Mouse (Mus musculus) B cell, adult 2 months (primary cell): ENCODE measurements at regions not wholly inside any gene's neighbourhood (a gene's known extent, or its start where the extent isn't known, plus 50 kb on each side); places are given as distances from the start of the nearest gene placed in this dataset.

Source experiments
- DNase-seq, 2 experiments: peaks; one replicate each; pipeline ENCODE4 v3.0.0; 2022

DNA sequence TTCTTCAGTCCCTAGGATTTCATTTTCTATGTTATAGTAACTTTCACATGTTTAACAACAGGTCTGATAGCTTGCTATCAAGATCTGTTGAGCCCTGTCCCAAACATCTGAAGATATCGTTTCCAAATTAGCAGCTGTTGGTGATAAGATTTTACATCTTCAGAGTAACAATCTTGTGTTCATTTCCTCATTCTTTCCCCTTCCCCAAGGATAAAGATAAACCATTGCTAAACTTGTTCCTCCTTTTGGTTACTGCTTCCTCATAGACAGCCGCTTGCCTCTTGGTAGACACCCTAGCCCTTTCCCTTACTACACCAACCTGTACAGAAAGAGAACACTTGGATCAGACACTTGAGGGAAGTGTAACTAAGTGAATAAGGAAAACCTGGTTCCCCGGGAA, 58.6 kb downstream of the Kcnrg start:
- no peak for DNase-seq

DNA sequence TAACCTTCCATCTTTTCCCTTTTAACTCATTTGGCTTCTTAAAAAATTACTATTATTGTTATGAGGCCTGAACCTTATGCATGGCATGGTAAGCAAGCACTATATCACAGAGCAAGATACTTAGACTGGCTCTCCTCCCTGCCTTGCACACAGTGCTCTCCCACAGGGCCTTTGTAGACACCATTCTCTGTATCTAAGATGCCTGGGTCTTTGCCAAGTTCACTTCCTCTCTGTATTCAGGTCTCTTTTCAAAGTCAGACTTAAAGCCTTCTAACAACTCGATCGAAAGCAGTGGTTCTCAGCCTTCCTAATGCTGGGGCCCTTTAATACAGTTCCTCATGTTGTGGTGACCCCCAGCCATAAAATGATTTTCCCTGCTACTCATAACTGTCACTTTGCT, 65.9 kb downstream of the Kcnrg start:
- no peak for DNase-seq

DNA sequence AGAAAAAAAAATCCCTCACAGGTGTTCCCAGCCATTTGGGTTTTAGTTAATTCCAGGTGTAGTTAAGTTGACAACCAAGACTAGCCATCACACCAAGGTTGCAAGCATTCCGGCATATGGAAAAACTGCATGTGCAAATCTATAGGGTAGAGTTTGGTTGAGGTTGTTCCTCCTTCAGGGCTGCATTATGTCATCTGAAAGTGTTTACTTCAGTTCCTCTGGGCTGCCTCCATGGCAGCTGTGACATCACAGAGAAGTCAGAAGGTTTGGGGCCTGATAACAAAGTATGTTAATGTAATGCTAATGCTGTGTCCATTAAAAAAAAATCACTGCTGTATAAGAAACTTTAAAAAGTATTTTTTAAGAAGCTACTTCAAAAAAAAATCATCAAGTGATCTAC, 70.8 kb downstream of the Kcnrg start:
- DNase-seq, result no peak

DNA sequence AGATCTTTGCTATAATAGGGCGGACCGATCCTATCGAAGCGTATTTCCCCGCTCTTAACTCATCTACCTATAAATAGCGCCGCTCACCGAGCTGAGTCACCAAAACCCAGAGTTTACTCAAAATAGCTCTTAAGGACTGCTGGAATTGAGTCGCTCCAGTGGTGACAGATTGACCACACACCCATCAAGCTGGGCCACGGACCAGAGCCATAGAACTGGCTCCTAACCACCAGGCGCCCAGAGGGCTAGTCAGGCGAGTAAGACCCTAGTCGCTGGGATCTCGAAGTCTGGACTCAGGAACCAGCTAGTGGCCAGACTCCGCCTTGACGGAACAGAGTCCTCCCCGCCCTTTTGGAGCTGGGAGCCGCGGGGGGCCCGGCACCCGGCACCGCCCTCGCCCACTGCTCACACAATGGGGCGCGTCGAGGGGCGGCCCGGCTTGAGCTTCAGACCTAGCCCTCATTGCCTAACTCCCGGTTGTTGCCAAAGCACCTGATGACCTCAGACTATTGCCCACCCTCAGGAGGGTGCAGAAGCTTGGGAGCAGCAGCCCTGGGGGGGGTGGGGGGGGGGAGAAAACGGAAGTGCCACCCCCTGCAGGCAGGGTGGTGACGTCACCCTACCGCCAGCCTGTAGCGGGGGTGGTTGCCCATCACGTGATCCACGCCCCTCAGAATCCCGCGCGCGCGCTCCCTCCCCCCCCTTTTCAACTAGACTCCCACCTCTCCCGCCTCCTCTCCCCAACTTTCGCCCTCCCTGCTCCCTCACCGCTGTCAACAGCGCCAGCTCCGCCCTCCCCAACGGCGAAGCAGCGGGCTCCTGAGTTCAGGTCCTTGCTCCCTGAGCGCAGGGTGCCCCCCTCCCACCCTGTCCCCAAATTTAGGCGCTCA, 73.8 kb downstream of the Kcnrg start:
- peak; percentile 83 to 84 for DNase-seq

DNA sequence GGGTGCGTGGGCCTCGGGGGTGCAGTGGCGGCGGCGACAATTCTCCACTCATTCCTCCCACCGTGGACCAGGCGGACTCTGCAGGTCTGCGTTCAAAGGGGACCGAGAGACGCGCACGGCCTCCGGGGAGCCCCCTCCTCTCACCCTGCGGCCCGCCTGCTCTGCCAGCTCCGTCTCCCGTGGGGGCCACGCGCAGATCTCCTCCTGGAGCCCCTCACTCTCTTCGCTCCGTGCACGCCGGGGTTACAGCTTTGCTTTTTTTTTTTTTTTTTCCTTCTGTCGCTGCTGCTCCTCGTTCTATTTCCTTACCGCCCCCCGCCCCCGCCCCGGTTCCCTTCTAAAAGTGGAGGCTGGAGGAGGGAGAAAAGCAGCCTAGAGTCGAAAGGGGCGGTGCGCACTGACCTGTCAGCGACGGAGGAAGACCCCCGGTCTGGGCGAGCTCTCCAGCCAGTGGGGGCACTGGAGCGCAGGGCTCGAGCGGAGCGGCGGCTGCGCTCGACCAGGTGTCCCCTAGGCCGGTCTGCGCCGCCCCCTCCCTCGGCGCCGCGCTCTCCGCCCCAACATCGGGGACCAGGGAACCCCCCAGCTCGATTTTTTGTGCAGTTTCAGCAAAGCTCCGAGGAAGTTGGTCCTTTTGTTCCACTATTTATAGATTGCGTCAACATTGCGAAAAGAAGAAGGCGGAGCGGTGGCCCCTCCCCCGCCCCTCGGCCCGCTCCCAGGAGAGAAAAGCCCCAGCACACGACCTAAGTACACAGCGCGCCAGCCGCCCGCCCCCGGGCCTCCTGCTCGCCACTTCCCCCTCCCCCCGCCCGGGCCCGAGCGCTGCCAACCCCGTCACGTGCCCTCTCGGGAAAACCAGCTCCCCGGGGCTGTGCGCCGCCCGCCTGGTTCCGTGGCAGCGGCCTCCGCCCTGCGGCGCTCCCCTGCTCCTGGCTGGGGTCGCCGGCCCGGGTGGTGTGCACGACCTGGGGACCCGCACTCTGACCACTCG, 74.7 kb downstream of the Kcnrg start:
- peak; percentile 87 to 89 for DNase-seq

DNA sequence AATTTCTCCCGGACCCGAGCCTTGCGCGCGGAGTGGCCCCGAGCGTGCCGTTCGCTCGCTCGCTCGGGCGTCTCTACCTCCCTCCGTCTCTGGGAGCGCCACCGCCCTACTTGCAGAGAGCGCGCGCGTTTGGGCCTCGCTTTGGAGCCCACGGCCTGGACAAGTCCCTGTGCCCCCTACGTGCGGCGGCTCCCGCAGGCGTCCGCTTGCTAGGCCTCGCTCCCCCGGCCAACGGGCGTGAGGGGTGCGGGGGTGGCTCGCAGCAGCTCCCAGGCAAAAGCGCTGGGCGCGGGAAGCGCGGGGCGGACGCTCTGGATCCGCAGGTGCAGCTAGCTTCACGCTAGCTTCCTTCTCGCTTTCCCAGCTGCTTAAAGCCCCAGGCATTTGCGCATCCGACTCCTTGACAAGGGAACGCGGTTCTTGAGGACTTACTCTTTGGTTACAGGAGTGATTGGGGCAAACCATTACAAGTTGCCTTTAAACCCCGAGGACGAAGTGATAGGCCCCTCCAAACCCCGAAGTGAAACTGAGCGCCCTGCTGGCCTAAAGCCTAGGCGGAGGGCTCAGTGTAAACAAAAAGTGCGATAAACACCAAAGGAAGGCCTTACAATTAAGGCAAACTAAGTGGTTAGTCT, 75.6 kb downstream of the Kcnrg start:
- peak; percentile 71 to 73 for DNase-seq

DNA sequence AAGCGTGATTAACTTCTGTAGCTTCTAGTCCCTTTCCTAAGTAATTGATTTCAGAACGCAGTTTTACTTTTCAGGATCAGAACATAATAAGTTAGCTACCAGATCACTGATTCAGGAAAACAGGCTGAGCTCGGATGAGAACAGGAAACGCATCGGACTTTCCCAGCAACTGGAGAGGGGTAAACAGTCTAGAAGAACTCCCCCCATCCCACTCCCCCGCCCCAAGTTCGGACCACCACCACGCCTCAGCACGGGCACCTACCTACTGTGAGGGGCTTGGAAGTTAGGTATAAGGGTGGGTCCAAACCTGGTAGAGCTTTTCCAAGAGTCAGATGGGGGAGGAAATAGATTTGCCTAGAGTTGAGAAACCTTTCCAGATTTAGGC, 76.1 kb downstream of the Kcnrg start:
- DNase-seq, result peak; percentile 27 to 32

DNA sequence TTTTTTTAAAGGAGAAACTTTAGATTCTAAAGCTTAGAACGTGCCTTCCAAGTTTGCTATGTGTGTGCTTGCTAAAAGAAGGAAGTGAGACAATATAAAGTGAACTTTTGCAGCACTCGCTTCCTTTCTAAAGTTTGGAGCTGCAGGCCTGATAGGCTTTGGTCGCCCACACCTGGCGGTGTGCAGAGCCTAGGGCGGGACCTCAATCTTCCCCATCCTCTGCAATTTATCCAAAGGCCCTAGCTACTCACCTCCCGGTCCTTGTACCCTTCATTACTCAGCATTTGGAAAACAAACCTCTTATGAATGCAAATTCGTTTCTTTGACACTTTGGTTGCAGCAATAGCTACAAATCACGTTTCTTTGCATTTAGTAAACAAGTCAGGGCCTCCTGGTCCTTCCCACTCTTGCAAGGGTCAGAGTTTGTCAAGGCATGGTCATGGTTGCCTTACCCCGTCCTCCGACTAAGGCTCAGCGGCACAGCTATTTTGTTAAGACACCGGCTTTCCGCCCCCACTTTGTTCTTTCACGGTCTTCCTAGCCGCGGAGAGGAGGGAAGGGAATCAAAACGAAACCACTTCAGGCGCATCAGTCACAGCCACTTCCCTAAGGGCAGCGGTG, 76.6 kb downstream of the Kcnrg start:
- DNase-seq, result peak; percentile 54 to 55

DNA sequence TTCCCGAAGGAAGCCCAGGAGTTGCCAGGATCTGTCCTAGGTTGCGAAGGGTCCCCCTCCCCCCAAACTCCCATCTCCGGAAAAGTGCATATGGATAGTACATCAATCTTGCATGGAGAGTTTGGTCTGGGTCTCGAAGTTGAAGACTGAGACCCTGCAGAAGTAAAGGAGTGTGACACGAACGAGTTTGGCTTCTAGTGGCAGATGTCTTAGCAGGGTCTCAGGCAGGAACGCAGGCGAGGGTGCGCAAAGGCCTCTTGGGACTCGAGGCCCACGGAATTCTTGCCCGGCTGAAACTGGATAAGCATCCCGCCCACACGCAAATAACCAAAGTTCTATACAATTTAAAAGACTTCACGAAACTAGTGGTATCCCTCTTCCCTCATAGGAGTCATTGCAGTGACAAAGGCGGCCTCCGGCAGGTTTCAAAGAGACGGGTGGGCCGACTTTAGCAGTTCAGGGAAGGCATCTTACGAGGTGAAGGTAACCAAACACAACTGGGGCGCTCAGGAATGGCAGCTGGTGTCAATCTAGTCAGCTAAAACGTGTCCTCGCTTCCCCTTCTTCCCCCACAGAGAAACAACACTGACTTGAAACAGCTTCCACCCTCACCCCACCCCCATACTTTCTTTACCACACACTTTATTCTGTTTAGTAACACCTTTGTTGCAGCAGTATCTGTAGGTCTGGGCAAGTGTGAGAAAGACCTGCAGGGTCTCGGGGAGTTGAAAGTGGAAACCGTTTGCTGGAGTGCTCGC, 77.4 kb downstream of the Kcnrg start:
- DNase-seq, result peak; percentile 51 to 52

DNA sequence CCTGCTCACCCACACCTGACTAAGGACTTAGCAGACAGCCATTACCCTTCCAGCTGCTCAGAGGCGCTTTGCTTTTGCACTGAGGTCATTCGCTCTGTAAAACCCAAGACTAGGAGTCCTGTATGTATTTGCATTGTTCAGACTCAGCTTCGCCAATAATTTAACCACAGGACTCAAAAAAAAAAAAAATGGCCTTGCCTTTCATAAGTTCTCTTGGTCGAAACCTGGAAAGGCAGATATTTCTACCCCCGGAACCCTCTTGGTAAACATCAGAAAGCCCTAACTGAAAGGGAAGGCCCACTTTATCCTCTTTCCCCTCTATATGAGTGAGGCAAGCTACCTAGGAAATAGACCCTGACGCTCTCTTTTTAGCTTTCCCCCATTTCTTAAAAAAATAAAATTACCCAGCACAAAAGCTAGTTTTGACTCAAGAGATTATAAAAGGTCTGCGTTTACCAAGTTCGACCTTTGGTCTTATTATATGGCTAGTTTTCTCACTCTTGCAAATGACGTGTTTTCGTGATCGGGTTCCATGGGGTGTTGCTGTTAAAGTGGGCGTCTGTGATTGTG, 78.1 kb downstream of the Kcnrg start:
- no peak for DNase-seq

DNA sequence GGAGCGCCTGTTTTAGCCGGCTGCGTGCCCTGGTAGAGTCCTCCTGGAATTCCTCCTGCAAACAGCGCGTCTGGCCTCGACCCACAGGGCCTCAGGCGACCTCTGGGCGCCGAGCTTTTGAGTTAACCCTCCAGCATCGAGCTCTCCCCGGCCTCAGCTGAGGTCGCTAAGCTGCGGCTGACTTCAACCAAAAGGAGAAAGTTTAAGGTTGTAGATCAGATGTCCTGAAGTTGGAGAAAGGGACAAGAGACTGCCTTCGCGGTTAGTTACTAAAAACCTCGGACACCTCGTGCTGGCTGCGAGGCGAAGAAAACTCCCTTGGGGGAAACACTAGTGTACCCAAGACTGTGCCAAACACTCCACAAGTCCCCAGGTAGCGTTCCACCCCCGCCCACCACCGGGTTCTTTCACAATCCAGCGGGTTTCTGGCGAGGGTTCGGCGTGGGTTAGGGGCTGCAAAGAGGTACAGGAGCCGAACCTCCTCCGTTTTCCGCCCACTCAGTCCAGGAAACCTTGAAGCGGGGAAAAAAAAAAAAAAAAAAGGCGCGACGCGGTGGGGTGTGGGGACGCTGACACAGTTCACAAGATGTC, 78.9 kb downstream of the Kcnrg start:
- peak; percentile 38 to 45 for DNase-seq

DNA sequence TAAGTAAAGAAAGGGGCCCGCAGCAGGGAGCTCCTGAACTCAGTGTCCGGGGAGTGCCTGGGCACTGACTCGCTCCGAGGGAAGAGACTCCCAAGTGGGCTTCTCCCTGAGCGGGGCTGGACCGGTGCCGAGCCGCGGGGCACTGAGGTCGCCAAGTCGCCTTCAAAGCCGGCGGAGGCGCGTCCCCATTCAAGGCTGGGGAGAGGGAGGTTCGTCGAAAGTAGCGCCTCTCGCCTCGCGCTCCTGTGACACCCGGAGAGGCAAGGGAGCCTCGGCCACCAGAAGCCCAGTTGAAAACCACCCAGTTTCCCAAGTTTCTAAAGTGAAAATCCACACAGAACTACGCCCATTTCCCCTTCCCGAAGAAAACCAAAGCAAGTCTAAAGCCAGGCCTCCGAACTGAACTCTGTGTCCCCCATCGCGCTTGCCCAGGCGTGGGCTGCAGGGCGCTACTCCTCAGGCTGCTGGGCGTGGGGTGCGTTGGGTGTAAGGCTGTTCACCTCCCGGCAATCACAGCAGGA, 79.6 kb downstream of the Kcnrg start:
- peak; percentile 50 to 57 for DNase-seq

DNA sequence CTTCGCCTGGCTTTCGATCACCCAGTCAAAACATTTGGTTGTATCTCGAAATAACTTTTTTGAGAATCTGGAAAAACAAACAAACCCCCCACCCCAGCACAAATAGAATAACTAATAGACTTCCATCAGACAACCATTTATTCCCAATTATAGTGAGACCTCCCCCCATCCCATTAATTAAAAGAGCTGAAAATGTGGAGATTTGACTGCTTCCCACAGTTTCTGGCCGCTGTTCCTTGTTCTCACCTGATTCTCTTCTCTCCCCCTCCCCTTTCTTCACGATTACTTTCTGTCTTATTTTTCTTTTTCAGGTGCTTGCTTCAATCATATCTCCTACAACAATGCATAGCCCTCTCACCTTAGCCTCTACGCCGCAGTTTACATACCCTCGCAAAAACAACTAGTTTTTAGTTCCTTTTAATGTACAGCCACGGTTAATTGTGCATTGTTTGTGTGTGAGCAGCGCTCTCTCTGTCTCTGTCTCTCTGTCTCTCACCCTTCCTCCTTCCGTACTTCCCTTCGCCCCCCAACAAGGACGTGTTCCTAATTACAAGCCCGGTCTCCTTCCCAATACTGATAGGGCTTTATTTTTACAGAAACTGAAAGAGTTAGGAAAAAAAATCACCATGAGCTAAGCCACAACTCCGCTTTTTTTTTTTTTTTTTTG, 80.2 kb downstream of the Kcnrg start:
- peak; percentile 30 to 42 for DNase-seq

DNA sequence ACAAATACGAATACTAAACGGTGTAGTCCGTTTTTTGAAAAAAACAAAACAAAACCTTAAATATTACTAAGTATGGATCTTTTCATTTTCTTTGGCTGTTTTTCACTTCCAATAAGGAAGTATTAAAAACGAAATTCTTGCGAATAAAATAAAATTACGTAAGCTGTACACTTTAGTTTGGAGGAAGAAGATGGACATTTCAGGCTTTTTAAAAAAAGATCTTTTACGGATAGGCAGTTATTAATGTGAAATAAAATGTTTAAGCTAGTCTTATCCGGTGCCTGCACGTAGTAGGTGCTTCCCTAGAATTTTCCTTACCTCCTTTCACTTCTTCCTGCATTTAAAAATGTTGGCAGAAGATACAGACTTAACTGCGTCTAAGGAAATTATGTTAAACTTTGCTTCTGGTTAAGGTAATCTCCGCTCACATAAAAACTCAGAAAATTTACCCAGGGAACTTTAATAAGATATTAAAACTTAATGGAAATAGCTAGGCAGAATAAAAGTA, 80.8 kb downstream of the Kcnrg start:
- no peak for DNase-seq

DNA sequence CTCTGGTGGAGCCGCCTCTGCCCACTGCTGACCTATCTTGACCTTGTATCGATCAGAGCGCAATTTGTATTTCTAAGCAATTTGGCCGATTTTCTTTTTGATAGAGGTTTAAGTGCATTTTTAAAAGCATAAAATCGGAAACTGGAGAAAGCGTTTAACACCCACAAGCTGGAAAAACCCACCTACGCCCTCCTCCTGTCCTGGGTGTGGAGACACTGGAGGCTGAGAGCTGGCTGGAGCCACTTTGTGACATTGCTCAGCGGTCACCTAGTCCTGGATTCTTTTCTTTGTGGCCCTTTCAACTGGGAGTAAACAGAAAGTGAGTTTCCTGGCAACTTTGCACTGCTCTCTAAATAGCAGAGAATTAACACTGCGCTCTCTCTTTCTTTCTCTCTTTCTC, 81.4 kb downstream of the Kcnrg start:
- peak; percentile 38 to 52 for DNase-seq

DNA sequence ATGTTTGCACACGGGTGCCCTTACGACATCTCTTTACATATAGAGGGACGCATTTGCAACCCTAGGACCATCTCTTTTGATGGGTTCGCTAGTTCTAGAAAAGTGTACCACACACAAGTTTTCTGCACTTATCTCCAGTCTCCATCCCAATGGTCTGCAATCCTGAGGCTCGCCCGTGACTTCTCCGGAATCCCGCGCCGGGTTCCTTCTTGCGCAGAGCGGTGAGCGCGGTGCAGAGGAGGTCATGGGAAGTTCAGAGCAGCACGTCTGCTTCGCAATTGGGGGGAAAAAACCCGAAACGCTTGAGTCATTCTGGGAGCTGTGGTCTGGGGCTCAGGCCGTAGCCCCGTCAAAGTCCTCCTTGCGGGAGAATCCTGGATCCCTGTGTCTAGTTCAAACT, 82.0 kb downstream of the Kcnrg start:
- DNase-seq, result peak; percentile 39 to 50

DNA sequence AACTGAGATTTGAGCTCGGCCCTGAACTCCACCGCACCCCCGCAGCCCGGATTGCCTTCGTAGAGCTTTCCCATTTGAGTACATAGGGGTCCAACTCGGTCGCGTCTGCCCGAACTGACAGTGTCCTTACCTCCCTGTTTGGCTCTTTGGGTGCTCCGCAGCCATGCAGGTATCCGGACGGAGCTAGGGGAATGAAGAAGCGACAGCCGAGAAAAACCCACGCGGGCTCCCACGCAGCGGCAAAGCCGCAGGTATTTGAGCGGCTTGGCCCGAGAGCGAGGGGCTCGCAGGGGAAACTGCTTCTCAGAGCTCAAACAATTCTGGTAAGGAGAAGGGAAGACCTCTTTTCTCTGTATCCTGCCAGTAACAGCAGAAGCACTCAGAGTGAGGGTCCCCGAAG, 82.5 kb downstream of the Kcnrg start:
- DNase-seq, result no peak

DNA sequence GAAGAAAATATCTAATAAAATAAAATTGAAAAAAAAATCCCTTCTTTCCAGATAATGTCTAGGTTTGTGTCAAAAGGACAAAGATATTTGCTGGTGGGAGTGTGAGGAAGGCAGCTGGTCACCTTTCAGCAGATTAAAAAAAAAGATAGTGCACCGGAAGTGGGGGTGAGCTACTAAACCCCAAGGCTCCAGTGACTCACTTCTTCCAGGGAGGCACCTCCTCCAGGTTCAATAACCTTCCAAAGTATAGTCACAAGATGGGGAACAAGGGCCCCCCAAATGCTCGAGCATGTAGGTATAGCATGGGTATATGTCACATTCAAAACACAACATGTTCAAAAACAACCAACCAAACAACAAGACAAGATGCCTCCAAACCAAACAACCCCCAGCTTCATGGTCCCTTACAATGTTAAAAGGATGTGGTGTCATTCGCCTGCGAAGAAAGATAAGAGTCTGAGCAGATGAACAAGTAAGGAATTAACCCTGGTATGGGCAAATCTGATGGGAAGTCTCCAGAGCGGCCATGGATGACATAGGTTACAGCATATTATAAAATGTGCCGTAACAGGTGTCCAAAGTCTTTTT, 84.6 kb downstream of the Kcnrg start:
- DNase-seq, result no peak

DNA sequence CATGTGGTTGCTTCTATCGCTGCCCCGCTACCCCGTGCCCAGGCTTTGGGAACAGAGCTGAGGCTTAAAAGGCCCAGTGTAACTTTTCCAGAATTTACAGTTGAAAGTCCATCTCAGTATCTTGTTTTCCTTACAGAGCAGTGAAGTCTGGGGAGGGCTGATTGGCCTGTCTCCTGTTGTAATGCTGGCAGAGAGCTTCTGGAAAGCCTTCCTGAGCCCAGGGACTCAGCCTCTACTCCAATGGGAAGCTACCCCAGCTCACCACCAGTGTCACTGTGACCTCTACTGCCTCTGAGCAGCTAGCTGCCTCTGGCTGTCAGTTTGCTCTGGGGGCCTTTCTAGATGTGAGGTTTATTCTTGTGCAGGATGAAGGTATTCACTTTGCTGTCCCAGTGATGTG, 87.5 kb downstream of the Kcnrg start:
- no peak for DNase-seq
